Mouse (Mus musculus): ENCODE results near the gene Lrr1.

DNA sequence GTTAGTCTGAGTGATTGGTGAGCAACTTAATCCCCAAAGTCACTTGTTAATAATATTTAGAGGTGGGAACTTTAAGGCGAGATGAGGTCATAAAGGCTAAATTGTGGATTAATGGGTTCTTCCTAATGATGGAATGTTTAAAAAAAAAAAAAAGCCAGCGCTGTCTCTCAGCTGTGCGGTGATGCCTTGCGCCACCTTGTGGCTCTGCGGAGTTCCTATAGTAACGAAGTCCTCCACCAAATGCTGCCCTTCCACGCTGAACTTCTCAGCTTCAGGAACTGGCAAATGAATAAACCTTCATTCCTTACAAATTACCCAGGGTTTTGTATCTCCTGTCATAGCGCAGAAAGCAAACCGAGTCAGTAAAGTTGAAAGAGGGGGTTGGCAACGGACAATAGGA is 36.6 kb upstream of the Lrr1 start:
- TF ChIP-seq CTCF (IDR thresholded peaks at IDR 0.05; ENCODE audit: low read depth) (peak; percentile 76), EP300 (optimal IDR thresholded peaks at IDR 0.05) (no peak)
